Mouse (Mus musculus): Measurements from ENCODE around the gene Mall.

The Mall gene

DNA sequence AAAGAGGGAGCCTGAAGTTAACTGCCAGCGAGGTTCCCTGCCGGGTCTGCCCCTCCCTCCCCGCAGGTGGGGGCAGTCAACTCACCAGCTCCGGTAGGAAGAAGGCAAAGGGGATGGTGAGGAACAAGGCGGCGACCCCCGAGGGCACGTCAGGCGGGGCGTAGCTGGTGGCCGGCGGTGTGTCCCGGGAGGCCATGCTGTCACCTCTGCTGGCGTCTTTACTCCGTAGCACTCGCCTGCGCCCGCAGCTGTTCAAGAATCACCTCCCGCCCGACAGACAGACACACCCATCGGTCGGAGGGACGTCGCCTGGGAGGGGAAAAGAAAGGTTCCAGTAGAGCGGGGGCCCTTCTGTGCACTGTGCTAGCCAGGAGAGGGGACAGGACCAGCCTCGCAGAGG is at the start of gene Mall:
TSS of gene Mall (minus strand) at position 262 of the 400 bp plus-strand sequence.
- in situ Hi-C loops (cut with MboI, MseI): no loop called here

DNA sequence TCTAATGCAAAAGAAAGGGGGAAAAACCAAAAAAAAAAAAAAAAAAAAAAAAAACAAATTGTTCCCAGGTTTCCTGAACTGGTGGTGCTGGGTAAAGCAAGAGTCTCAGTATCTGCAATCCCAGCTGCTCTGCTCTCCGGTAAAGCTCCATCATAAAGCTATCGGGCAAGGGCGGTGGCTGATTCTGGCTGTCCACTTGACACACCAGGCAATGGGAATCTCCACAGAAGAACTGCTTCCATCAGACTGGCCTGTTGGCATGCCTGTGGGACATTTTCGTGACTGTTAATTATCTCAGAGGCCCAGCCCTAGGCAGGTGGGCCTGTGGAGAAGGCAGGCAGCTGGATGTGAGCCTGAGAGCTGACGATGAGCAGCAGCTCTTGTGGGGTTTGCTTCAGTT is 48.7 kb upstream of the Mall start:
- in situ Hi-C loops (cut with MboI, MseI): no loop called here

DNA sequence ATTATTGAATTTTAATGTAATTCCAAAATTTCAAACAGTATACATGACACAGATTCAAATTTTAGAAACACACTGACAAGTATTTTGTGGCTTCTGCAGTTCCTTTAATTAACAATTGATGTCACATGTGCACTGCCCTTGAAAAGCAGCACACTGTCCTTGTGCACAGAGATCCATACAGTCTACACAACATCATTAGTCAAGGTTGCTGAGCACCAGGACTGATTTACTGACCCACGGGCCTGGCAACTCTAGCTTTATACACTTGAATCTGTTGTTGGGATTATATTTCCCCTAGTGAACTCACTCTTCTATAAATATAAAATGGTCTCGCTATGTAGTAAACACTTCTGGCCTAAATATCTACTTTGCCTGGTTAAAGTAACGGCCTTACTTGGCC is 45.3 kb upstream of the Mall start:
- in situ Hi-C loops (cut with MboI, MseI): no loop called here

DNA sequence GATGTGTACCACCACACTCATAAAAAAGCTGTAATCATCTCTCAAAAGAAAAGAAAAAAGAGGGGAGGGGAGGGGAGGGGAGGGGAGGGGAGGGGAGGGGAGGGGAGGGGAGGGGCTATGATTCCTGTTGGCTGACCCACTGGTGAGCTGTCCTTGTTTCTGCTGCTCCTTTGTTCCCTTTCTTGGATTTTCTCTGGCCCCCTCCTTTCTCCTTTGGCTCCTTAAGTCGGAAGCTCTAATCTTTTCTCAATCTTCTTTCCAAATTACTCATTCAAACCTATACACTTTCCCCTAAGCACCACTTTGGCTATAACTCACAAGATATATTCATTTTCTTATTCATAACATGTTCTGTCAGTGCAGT is 44.8 kb upstream of the Mall start:
- in situ Hi-C loops (cut with MboI, MseI): no loop called here

DNA sequence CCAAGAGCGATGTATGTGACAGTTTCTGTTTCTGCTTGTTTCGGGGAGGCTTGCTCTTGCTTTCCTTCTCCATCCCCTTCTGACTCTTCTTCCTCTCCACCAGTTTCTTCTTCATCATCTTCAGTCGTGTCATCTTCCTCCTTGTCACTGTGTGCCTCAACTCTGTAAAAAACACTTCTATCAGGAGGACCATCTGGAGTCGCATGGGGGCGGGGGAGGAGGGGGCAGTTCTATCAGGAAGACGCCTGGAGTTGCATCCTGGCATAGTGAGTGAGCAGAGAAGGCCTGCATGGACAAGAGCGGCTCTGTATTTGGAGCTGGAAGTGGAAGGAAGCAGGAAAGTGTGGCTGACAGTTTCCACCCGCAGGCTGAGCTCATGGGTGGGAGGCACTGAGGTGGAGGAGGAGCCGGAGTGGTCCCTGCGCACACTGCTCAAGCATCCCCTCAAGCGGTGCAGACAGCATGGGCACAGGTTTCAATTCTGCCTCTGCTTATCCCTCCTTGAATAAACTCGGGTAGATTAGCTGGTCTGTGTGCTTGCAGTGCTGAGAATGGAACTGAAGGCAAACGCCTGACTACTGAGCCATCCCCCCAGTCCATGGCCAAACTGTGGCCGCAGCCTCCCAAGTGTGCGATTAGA is 44.3 kb upstream of the Mall start:
- in situ Hi-C loops (cut with MboI, MseI): no loop called here

DNA sequence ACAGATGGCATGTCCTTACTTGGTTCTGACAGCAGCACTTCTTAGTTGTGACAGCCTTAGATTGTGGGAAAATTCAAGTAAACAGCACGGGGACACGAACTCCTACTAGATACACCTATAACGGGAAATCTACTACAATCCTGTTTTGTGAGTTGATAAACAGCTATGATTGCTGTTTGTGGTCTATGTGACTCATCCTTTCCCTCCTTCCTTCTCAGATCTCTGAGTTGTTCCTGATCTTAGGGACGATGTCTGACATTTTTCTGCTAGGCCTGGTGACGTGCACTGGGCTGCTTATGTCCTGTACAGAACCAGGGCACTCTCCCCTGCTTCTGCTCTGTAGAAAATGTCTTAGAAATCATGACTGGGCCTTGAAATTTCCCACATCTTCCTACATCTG is 31.9 kb upstream of the Mall start:
- in situ Hi-C loops (cut with MboI, MseI): no loop called here

DNA sequence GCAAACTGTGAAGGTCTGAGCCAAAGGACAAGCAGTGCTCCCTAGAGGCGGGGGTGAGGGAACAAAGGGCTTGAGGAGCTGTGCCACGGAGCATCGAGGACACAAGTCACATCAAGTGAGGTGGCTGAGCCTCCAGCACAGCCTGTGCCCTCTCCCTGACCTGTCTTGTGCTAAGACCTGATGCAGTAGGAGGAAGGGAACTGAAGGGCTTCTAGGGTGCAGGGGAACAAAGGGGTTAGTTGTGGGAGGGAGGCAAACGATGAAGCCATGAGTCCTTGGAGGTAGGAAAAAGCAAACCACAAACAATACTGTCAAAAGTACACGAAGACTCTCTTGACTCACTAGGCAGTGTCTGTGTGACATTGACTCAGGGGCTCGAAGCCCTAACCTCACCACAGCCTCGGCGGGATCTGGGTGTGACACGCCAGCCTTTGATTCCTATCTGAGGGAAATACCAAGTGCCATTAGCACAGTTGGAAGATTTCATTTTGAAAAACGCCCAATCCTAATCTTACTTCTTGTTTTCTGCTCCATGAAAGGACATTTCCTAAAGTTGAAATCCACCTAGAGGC is 30.8 kb upstream of the Mall start:
- in situ Hi-C loops (cut with MboI, MseI): no loop called here

DNA sequence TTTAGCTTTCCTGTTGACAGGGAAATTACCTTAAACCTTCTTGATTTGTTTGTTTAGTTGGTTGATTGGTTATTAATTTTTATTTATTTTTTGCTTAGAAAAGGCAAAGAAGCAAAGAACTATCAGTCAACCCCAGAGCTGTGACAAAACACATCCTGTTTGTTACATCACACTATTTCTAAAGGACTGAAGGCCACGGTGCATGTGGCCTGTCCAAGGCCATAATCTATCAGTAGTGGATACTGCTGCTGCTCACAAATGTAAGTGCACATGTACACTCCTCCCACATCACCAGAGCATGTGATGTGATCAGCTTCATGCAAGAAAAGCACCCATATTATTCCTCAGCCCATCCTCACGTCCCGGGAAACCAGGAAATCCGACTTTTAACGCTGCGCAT is 30.3 kb upstream of the Mall start:
- in situ Hi-C loops (cut with MboI, MseI): no loop called here

DNA sequence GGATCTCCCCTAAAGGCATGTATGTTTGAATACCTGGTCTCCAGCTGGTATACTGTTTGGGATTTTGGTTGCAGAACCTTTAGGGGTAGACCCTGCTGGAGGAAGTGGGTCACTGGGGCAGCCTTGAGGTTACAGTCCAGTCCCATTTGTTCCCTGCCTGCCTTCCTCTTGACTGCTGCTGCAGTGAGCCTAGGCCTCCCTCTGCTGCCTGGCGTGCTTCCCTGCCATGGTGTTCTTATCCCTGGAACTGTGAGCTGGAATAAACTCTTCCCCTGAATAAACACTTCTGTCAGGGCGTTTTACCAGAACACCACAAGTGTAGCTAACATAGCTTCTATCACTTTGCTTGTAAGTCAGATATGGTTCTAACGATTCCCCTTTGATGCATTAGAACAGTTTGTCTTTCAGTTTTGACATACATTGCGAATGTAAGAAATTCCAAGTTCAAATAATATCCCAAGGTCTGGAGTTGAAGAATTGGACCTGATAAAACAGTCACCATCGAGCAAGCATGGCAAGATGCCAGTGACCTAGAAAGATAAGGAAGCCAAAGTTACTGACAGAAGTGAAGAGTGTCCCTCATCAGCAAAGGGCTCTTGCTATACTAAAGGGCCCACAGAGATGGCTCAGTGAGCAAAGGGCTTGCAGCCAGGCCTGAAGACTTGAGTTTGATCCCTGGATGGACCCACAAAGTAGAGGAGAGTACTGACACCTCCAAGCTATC is 29.6 kb upstream of the Mall start:
- in situ Hi-C loops (cut with MboI, MseI): no loop called here

DNA sequence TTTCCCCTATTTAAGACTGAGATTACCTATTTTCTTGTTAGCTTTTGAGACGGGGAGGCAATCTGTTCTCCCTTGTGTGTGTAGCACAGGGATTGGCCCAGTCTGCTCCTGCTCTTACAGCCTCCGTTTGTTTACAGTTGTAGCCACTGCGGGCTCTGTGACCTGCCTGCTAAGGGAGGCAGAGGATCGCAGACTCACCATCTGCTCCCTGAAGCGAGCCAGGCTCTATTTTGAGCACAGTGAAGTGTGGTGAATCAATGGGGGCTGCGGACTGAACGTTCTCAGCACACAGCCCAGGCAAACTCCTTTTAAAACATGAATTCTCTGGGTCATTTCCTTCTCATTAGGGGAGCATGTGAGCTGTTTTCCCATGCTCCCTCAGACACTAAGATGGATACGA is 27.4 kb upstream of the Mall start:
- in situ Hi-C loops (cut with MboI, MseI): no loop called here

DNA sequence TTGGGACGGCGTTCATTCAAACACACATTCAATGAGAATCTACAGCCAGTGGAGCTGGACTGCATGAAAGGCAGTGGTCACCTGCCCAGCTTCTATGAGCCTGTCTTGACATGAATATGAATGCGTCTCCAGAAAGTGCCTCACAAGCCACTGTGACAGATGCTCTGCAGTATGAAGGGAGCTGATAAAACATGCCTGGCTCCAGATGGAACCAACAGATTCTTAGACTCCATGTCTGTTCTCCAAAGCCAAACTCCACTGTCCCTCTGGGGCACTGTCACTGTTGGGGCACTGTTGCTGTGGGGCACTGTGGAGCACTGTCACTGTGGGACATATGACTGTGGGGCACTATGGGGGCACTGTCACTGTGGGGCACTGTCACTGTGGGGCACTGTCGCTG is 24.4 kb upstream of the Mall start:
- in situ Hi-C loops (cut with MboI, MseI): no loop called here

DNA sequence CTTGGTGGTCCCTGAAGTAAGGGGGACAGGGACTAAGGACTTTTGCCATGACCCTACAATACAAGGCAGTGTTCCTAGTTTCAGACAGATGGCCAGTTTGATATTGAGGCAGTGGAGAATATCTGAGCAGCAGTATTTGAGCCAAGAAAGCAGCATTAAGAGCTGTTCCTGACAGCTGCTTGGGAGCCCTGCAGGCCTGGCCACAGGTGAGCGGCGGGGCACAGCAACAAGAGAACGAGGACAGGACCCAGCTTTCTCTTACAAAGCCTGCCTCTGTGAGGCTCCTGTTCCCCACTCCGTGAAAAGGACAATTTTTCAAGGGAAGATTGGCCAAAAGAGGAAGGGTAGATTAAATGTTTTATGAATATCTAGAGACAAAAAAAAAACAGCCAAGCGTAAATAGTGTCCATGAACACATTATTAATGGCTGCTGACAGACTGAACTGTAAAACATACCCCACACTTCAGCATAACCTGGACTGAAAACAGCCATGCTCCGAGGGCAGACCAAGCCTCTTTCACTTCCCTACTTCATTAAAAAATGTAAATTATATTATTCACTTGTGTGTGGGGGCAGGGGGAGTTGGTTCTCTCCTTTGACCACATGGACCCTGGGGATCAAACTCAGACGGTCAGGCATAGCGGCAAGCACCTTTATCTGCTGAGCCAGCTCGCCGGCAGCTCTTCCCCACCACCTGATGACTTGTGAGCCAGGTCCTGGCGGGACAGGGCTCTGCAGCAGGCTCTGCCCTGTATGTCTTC is 22.3 kb upstream of the Mall start:
- in situ Hi-C loops (cut with MboI, MseI): no loop called here

DNA sequence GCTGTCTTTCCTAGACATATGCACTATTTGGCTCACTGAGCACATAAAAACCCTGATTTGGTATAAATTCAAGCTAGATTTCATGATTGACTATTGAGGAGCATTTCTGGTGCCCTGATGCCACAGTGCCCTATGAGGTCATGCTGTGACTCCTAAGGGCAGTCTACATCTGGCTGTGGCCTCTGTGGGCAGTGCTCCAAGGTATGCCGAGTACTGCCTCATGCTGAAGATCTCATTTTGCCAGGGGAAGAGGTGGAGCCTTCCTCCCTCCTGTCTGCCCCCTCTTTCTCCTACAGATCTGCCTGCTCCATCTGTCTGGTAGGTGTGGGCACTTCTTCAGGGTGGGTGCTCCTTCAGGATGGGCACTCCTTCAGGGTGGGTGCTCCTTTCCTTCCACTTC is 19.6 kb upstream of the Mall start:
- in situ Hi-C loops (cut with MboI, MseI): no loop called here

DNA sequence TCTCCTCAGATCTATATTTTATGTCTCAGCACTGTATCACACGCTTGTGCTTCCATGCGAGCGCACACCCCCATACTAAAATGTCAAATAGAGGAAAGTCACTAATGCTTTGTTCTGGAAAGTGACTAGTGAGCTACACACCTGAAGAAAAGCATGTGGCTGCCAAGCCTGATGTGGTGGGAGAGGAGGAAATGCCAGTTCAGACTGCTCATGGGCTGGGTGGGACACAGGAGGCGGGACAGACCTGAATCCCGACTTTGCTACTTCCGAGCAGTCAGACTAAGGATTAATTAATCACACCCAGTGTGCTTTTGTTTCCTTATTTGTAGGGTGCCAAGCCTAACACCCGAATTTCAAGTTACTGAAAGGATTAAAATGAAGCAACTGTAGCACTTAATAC is 18.6 kb upstream of the Mall start:
- in situ Hi-C loops (cut with MboI, MseI): no loop called here

DNA sequence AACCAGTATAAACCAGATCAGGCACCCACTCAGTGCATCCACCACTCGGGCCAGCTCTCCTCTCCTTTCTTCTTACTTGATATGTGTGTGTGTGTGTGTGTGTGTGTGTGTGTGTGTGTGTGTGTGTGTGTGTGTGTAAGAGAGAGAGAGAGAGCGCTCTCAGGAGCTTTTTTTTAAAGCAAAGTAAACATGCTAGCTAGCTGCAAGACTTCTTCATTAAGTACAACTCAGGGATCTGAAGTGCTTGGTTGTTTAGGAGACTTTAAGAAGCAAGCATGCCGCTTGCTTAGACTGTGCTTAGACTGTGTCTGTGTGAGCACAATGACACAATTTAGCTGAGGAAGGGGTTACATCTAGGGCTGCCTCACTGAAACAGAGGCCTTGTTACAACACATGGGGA is 12.9 kb upstream of the Mall start:
- in situ Hi-C loops (cut with MboI, MseI): no loop called here

DNA sequence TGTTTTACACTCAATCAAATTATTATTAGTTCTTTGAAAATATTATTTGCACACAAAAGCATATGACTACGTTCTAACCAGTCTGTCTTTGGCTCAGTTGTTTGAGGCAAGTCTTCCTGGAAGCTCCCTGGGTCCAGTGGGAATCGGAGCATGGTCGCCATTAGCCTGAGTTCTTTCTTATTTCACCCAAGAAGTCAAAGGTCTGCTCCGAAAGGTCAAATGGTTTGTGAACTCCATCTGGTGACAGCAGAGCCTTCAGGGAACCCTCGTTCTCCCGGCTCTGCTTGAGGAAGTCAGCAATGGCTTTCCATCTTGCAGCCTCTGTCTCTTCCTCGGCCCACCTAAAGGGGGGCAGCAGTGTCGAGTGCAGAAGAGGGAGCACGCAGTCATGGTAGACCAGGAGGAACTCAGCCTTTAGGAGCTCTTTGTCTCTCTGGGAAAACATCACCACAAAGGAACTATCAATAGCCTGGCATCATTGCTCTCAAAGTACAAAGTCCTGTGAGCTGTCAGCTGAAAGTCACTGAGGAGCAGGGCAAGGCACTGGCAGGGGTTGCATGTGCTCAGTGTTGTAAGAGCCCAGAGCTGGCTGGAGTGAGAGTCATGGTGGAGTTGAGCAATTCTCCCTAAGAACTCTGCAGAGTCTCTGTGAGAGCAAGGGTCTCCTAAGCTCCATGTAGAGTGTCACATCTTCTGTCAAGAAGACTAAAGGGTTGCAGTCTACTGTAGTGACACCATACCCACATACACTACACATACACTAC is 11.2 kb upstream of the Mall start:
- in situ Hi-C loops (cut with MboI, MseI): no loop called here

DNA sequence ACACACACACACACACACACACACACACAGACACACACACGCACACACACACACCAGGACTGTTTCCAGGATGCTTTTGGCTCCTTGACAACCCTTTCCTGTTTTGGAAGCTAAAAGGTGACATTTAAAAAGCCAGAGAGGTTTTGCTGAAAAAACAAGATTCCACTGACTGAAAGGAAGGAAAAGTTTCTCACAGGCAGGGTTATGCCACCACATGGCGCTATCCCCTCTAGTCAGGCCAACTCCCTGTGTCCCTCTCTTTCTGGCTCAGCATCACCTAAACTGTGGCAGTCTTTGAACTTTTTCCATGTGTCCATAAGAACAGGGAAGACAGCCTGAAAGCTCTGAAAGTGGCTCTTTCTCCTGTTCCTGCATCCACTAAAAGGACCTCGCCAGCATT is 8.2 kb upstream of the Mall start:
- in situ Hi-C loops (cut with MboI, MseI): no loop called here

DNA sequence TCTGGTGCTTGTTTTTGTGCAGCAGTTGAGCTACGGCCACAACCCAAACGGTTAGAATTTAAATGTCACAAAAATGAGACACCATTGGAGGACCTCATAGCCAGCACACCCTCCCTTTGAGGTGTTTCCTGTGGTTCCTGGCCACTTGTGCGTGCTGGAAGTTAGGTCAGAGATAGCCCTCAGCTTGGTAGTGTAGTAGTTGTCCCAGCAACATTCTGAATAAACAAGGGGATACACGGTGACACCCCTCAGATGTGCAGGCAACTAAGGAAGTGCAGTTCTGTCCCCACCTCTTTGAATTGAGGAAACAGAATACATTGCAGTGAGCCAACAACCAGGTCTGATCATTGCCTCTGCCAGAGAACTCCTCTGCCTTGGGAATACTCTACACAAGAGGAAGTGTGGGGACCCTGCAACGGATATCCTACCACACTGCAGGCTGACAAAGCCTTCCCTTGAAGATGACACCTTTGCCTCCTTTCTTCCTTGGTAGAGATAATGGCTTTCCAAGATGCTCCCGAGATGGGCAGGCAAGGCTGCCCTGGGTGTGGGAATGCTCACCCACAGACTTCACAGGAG is 7.0 kb upstream of the Mall start:
- in situ Hi-C loops (cut with MboI, MseI): no loop called here

DNA sequence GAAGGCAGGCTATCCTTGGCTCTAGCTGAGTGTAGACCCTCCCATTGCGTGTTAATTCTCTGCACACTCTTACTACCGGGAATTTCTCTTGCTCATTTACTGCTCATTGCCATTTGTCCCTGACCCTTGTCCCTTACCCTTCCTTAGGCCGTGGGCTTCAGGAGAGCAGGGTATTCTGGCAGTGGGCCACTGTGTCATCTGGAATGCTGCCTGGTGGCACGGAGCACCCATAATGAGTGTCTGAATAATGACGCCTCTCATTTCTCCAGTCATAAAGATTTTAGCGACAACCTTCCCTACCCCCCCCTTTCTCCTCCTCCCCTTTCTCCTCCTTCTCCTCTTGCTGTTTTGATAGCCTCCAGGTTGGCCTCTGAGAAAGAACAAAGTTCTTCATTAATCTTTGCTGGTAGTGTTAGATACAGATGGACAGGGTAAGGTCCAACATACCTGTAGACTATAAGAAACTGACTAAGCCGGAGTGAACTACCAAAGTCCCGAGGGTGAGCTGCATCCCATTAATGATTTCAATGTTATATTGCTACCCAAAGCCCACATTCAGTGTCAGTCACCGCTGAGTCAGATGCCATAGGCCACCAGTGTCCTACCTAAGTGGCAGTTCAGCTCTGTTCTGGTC is 5.9 kb upstream of the Mall start:
- in situ Hi-C loops (cut with MboI, MseI): no loop called here

DNA sequence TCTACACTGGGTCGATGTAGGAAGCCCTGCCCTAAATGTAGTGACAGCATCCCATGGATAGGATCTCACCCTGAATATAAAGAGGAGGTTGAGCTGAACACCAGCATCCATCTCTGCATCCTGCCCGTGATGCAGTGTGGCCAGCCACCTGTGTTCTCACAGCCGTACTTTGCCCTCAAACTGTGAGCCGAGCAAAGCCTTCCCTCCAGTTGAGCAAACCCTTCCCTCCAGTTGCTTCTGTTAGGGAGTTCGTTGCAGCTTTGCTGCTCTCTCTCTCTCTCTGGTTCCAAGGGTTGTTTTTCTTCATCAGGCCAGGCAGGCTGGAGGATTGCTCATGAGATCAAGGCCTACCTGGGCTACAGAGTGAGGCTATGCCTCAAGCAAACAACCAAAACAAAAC is 5.2 kb upstream of the Mall start:
- in situ Hi-C loops (cut with MboI, MseI): no loop called here

Measured in T-helper 17 cell (primary cell).